Mouse (Mus musculus): ENCODE data around the gene Bcas3.

DNA sequence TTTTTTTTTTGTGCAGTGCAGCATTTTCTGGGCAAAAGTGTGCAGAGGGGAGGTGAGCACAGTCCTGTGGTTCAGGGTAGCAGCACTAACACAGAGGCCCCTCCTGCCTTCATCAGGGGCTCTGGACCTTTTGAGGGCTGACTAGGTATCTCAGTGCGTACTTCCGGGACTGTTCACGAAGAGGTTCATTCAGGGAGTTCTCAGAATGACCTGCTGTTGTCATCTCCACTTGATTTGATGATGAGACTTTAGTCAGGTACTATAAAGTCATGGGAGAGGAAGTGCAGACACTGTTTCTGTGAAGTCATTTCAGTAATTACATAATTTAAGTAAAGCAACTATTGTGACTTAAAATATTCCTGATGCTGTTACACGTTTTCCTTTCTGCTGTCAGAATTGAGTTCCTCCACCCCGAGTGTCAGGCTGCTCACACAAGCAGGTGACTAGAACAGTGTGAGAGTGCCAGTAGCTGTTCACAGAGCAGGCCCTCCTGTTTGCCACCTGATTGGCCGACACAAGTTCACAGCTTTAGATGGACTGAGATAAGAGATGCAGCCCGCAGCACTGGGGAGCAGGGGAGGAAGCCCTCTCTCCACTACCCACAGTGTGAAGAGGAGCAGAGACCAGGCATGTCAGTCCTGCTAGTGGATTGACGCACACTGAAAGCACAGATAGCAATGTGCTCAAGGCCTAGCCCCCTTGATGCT, 100.8 kb downstream of the Bcas3 start:
- TF ChIP-seq CTCF (IDR thresholded peaks at IDR 0.05; ENCODE audit: borderline replicate concordance, insufficient read depth, low read length) (no peak), POLR2A (IDR thresholded peaks at IDR 0.05; ENCODE audit: low read depth, low read length) (no peak)
